18 mouse cellular contexts compared by ENCODE assay signal in the genomic region with DNA sequence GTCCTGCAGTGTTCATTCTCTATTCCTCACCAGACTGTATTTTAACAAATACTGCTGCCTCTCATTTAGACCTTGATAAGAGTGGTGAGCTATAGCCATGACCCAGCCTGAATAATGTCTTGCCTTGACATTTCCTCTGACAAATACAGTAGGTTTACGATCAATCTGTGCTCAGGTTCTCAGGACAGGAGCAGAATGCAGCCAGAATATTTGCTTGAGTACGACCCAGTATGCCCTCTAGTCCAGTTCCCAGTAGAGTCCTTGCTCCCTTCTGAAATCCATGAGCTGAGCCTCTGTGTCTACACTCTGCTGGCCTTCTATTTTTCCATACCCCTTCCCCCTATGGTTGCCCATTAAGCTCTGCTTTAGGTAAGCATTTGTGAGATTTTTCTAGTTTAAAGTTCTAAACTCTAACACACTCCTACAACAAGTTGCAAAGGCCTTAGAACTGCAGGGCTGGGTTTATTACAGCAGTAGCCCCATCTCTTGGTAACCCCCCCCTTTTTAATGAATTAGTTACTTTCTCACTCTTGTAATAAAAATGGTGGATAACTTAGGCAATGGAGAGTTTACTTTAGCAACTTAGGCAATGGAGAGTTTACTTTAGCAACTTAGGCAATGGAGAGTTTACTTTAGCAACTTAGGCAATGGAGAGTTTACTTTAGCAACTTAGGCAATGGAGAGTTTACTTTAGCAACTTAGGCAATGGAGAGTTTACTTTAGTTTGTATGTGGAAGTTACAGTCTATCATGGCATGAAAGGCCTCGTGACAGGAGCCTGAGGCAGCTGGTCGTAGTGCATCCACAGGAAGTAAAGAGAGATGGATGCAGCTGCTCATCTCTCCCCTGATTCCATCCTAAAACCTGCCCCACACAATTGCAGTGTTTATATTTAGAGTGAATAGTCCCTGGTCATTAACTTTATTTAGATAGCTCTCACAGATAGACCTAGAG.
DNase-seq lines count a peak whose midpoint lies in the region; ATAC-seq and TF ChIP-seq lines count a peak whose summit lies in the region.
"Had no signal": no experiment of that assay in that cellular context is flagged by ENCODE, and none has a peak within 500 bp of the region (broad histone marks: within the 10 kb centered on the region; RNA-seq: fewer than 3 reads in every experiment).

No protein-coding gene starts in this region.

- peak; percentile 61 for DNase-seq in adrenal gland, adult 2 months
- no peak for DNase-seq in adrenal gland, postnatal 4 days (ENCODE audit: low spot score in 2 of 2)
- DNase-seq in lung, postnatal 0 days (ENCODE audit: low spot score), result peak; percentile 45
- DNase-seq in lung, adult 2 months, result no peak
- no peak for DNase-seq in liver, embryonic 11.5 days (ENCODE audit: low spot score)
- DNase-seq in urinary bladder, postnatal 36 days (ENCODE audit: low spot score in 2 of 2), result no peak
- no peak for DNase-seq in layer of hippocampus, adult 9-10 months (ENCODE audit: low spot score)
- DNase-seq: cerebellum, adult 18-20 months; cerebellum, postnatal 25 days; embryo, embryonic 11 days; heart, postnatal 10 days; kidney, adult 11 months; lung, adult 18-20 months; right cerebral cortex, postnatal 25 days had no signal

- H3K36me3 ChIP-seq in lung, postnatal 0 days (ENCODE audit: insufficient read depth, low read length), result no peaks in the 10 kb centered on the region
- no peaks in the 10 kb centered on the region for H3K36me3 ChIP-seq in liver, embryonic 11.5 days (ENCODE audit: control insufficient read depth, insufficient read depth, low read length)

- no peak for TF ChIP-seq POLR2A in lung, adult 2 months (IDR thresholded peaks at IDR 0.05; ENCODE audit: borderline replicate concordance, extremely low read depth, low read depth, low read length)

- no peak overlapping the region for H3K4me3 ChIP-seq in lung, postnatal 0 days (ENCODE audit: low read depth, low read length)
- no peak overlapping the region for H3K4me3 ChIP-seq in lung, adult 2 months (replicated peaks; ENCODE audit: extremely low read depth, low read depth, low read length)
- no peak overlapping the region for H3K4me3 ChIP-seq in liver, embryonic 11.5 days (ENCODE audit: low read depth, low read length)

- no peaks in the 10 kb centered on the region for H3K9me3 ChIP-seq in lung, postnatal 0 days (ENCODE audit: low read length)
- H3K9me3 ChIP-seq in liver, embryonic 11.5 days (ENCODE audit: control insufficient read depth, low read length), result no peaks in the 10 kb centered on the region

- no peaks in the 10 kb centered on the region for H3K4me1 ChIP-seq in lung, postnatal 0 days (ENCODE audit: insufficient read depth, low read depth, low read length)
- H3K4me1 ChIP-seq in lung, adult 2 months (ENCODE audit: control insufficient read depth, insufficient read depth, low read length), result no peaks in the 10 kb centered on the region
- H3K4me1 ChIP-seq in liver, embryonic 11.5 days (replicated peaks; ENCODE audit: control insufficient read depth, insufficient read depth, low read length), result no peaks in the 10 kb centered on the region

- H3K9ac ChIP-seq in lung, postnatal 0 days (replicated peaks; ENCODE audit: low read depth), result no peak overlapping the region
- no peak overlapping the region for H3K9ac ChIP-seq in liver, embryonic 11.5 days (ENCODE audit: low read depth, low read length)

- peak; percentile 76 for TF ChIP-seq EP300 in lung, postnatal 0 days (IDR thresholded peaks at IDR 0.05)

- H3K4me2 ChIP-seq in lung, postnatal 0 days (replicated peaks; ENCODE audit: low read depth, low read length), result no peak overlapping the region
- H3K4me2 ChIP-seq in liver, embryonic 11.5 days, result no peak overlapping the region
- H3K4me2 ChIP-seq: heart, embryonic 11.5 days had no signal

- 40% methylated on average over 4 of the region's 4 CpGs for WGBS in lung, postnatal 0 days
- WGBS in lung, adult 2 months, result 35% methylated on average over 4 of the region's 4 CpGs
- 54% methylated on average over 4 of the region's 4 CpGs for WGBS in liver, embryonic 11.5 days

- peak overlapping the region; percentile 47; the same call in 1 of the 2 replicates for H3K27ac ChIP-seq in lung, postnatal 0 days (ENCODE audit: low read length)
- H3K27ac ChIP-seq in liver, embryonic 11.5 days (ENCODE audit: low read depth, low read length), result peak overlapping the region; percentile 68

- ATAC-seq in lung, postnatal 0 days, result peak; percentile 51; the same call in 1 of the 2 replicates
- peak; percentile 51; the same call in 1 of the 2 replicates for ATAC-seq in liver, embryonic 11.5 days (replicated peaks; ENCODE audit: low FRiP score)
- ATAC-seq: activated CD4-positive, CD25-positive, alpha-beta regulatory T cell, adult 4 months; CD4-positive, CD25-positive, alpha-beta regulatory T cell, adult 4 months; midbrain, embryonic 16.5 days had no signal

- H3K27me3 ChIP-seq in lung, postnatal 0 days (replicated peaks; ENCODE audit: insufficient read depth, low read length), result no peaks in the 10 kb centered on the region
- H3K27me3 ChIP-seq in liver, embryonic 11.5 days (replicated peaks; ENCODE audit: control insufficient read depth, insufficient read depth, low read length), result no peaks in the 10 kb centered on the region

- no peak for TF ChIP-seq CTCF in lung, postnatal 0 days (IDR thresholded peaks at IDR 0.05)
- no peak for TF ChIP-seq CTCF in lung, adult 2 months (IDR thresholded peaks at IDR 0.05; ENCODE audit: insufficient read depth, low read length)

Comparison
In these comparisons a context has a peak if more than half of its experiments do, and no peak if none do; other contexts are left out.
1. DNase-seq: peak in adrenal gland, adult 2 months (single experiment) and lung, postnatal 0 days (single experiment); none in adrenal gland, postnatal 4 days (0 of 2), lung, adult 2 months (single experiment), liver, embryonic 11.5 days (single experiment), urinary bladder, postnatal 36 days (0 of 2) and layer of hippocampus, adult 9-10 months (single experiment).